Mouse (Mus musculus) erythroblast, embryonic 14.5 days (primary cell): ENCODE results near the gene Sult6b2. TPM values are rescaled to one million over a fixed set of nuclear protein-coding genes. Genes with fewer than 3 reads are reported as not detected.

ENCODE experiments used
- H3K27me3 ChIP-seq: 2 replicates; pipeline ENCODE4 v1.6.1; 2012; ENCODE audit warnings: inconsistent platforms; ENCODE audit not compliant: control insufficient read depth
- H3K36me3 ChIP-seq: 2 replicates; pipeline ENCODE4 v1.6.1; 2012; ENCODE audit warnings: mild to moderate bottlenecking, inconsistent platforms; ENCODE audit not compliant: control insufficient read depth
- H3K4me1 ChIP-seq: 2 replicates; pipeline ENCODE4 v1.6.1; 2012; ENCODE audit warnings: inconsistent platforms; ENCODE audit not compliant: control insufficient read depth
- H3K4me3 ChIP-seq: replicated peaks from 2 replicates; pipeline ENCODE3; 2012; ENCODE audit warnings: moderate library complexity, mild to moderate bottlenecking, inconsistent platforms
- H3K9me3 ChIP-seq: 2 replicates; pipeline ENCODE4 v1.6.1; 2012; ENCODE audit warnings: low read length, inconsistent platforms, mixed read lengths; ENCODE audit not compliant: control insufficient read depth
- GATA1 ChIP-seq: IDR thresholded peaks from 2 replicates; pipeline ENCODE4 v1.6.1; 2012; ENCODE audit warnings: low read length, inconsistent platforms, mixed read lengths
- TAL1 ChIP-seq: IDR thresholded peaks from 3 replicates; pipeline ENCODE4 v1.6.1; 2012; ENCODE audit warnings: low read length, inconsistent platforms, mixed read lengths
- polyA plus RNA-seq: library from polyadenylated mRNA; stranded (reverse); fragments of >175 nt; gene quantifications from 2 replicates; pipeline ENCODE4 v1.2.3, GENCODE M21; 2012

Gene Sult6b2
- polyA plus RNA-seq, 1 experiment = not detected

DNA sequence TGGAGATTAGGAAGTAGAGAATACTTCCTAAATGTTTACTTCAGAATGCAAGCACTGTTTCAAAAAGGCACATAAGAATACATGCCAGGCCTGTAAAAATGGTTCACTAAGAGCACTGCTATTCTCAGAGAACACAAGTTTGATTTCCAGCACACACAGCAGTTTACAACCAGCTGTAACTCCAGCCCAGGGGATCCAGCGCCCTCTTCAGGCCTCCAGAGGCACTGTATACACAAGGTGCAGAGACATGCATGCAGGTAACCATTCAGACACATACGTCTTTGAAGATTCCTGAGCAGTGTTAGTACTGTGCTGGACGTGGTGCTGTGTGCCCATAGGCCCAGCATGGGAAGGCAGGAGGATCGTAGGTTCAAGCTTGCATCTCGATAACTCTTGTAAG is 30.7 kb downstream of the Sult6b2 start:
- peaks cover 98% of the 10 kb centered on the region for H3K36me3 ChIP-seq
- TF ChIP-seq GATA1 (no peak), TAL1 (no peak)

GRCm38 (mm10) chr6:142771643-142772042 is 32.7 kb downstream of the Sult6b2 start:
- H3K4me3 ChIP-seq = no peak overlapping the region
- H3K27me3 ChIP-seq = no peaks in the 10 kb centered on the region
- H3K4me1 ChIP-seq = peaks cover 3% of the 10 kb centered on the region
- no peaks in the 10 kb centered on the region for H3K9me3 ChIP-seq
- H3K36me3 ChIP-seq = peaks cover 100% of the 10 kb centered on the region
- TF ChIP-seq GATA1 = no peak
- TF ChIP-seq TAL1 = no peak

More for the DNA sequence above, 30.7 kb downstream of the Sult6b2 start:
- no peaks in the 10 kb centered on the region for H3K27me3 ChIP-seq
- peaks cover 7% of the 10 kb centered on the region for H3K4me1 ChIP-seq
- H3K4me3 ChIP-seq = no peak overlapping the region
- H3K9me3 ChIP-seq = no peaks in the 10 kb centered on the region

DNA sequence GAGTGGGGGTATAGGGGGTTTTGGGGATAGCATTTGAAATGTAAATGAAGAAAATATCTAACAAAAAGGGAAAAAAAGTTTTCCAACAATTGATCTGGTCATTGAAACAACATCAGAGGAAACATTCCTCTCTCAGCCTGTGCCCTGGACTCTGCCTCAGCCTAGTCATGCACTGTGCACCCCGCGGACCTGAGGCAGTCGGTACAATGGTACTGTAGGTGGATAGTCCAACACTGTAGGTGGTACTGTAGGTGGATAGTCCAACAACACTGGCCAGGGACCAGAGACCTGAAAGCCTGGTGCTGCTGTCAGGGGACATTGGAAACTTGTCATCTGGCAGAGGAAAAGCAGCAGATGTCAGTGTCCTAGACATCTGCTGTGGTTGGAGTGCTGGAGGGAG is 34.4 kb downstream of the Sult6b2 start:
- no peaks in the 10 kb centered on the region for H3K9me3 ChIP-seq
- peaks cover 100% of the 10 kb centered on the region for H3K36me3 ChIP-seq
- no peak for TF ChIP-seq GATA1
- no peak for TF ChIP-seq TAL1
- no peaks in the 10 kb centered on the region for H3K27me3 ChIP-seq
- no peak overlapping the region for H3K4me3 ChIP-seq
- peaks cover 3% of the 10 kb centered on the region for H3K4me1 ChIP-seq

GRCm38 (mm10) chr6:142767305-142767704 is 37.0 kb downstream of the Sult6b2 start:
- H3K4me1 ChIP-seq = peaks cover 3% of the 10 kb centered on the region
- TF ChIP-seq TAL1 (no peak), GATA1 (no peak)
- peaks cover 100% of the 10 kb centered on the region for H3K36me3 ChIP-seq

GRCm38 (mm10) chr6:142764933-142765332 is 39.4 kb downstream of the Sult6b2 start:
- Histone ChIP-seq H3K4me1 (peaks cover 15% of the 10 kb centered on the region), H3K4me3 (no peak overlapping the region), H3K27me3 (no peaks in the 10 kb centered on the region), H3K9me3 (no peaks in the 10 kb centered on the region), H3K36me3 (peaks cover 100% of the 10 kb centered on the region)
- no peak for TF ChIP-seq GATA1
- no peak for TF ChIP-seq TAL1

More at GRCm38 (mm10) chr6:142767305-142767704, 37.0 kb downstream of the Sult6b2 start:
- Histone ChIP-seq H3K4me3 (no peak overlapping the region), H3K27me3 (no peaks in the 10 kb centered on the region), H3K9me3 (no peaks in the 10 kb centered on the region)

- Histone ChIP-seq H3K9me3 (no peaks in the 10 kb centered on the region), H3K4me3 (peak overlapping the region; percentile 91), H3K36me3 (peaks cover 68% of the 10 kb centered on the region), H3K4me1 (peaks cover 42% of the 10 kb centered on the region), H3K27me3 (no peaks in the 10 kb centered on the region)
- TF ChIP-seq GATA1 = no peak
- no peak for TF ChIP-seq TAL1
Measured at GRCm38 (mm10) chr6:142759633-142760032, 44.7 kb downstream of the Sult6b2 start.

GRCm38 (mm10) chr6:142758562-142758961 is 45.7 kb downstream of the Sult6b2 start:
- H3K4me1 ChIP-seq = peaks cover 45% of the 10 kb centered on the region
- peaks cover 58% of the 10 kb centered on the region for H3K36me3 ChIP-seq
- peak overlapping the region; percentile 91 for H3K4me3 ChIP-seq
- H3K27me3 ChIP-seq = no peaks in the 10 kb centered on the region
- no peaks in the 10 kb centered on the region for H3K9me3 ChIP-seq
- no peak for TF ChIP-seq TAL1
- TF ChIP-seq GATA1 = no peak

DNA sequence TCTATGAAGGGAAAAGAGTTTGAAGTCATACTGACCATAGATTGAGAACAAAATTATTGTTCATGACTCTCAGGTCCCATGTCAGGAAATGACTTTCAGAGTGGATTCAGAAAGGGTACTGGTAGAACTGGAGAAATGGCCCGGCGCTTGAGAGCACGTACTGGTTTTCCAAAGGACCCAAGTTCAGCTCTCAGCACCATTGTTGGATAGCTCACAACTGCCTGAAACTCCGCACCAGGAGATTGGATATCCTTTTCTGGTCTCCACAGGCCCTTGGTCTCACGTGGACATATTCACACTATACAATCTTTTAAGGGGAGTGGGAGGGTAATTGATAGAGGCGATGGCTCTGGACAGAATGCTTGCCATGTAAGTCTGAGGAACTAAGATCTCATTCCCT is 46.3 kb downstream of the Sult6b2 start:
- peak overlapping the region; percentile 91 for H3K4me3 ChIP-seq
- peaks cover 50% of the 10 kb centered on the region for H3K4me1 ChIP-seq
- H3K9me3 ChIP-seq = no peaks in the 10 kb centered on the region
- peaks cover 52% of the 10 kb centered on the region for H3K36me3 ChIP-seq
- H3K27me3 ChIP-seq = no peaks in the 10 kb centered on the region
- TF ChIP-seq GATA1 (no peak), TAL1 (no peak)

- peak; percentile 88 for TF ChIP-seq GATA1
- peak; percentile 89 for TF ChIP-seq TAL1
Measured at GRCm38 (mm10) chr6:142757334-142757965, 46.9 kb downstream of the Sult6b2 start.

More at GRCm38 (mm10) chr6:142757334-142757965, 46.9 kb downstream of the Sult6b2 start:
- no peaks in the 10 kb centered on the region for H3K9me3 ChIP-seq
- H3K4me3 ChIP-seq = peak overlapping the region; percentile 91
- H3K27me3 ChIP-seq = no peaks in the 10 kb centered on the region
- peaks cover 52% of the 10 kb centered on the region for H3K4me1 ChIP-seq
- peaks cover 46% of the 10 kb centered on the region for H3K36me3 ChIP-seq
